Mouse (Mus musculus) left cerebral cortex, postnatal 10 days (tissue): ENCODE measurements at regions not wholly inside any gene's neighbourhood (a gene's known extent, or its start where the extent isn't known, plus 50 kb on each side); places are given as distances from the start of the nearest gene placed in this dataset.

Experiments used
- DNase-seq, 2 experiments: peaks; one replicate each; pipeline ENCODE4 v3.0.0; 2021 to 2022; ENCODE audit warnings: low spot score in 2 of 2, mixed read lengths in 1 of 2; ENCODE audit errors: extremely low spot score in 1 of 2
- intact Hi-C: fragments of 180-260 bp; cut with DNase I; formaldehyde crosslinking; loops from one replicate; pipeline ENCODE4 v1.15.1; 2025

GRCm38 (mm10) chr14:33832650-33833319 is 90.6 kb upstream of the Gdf10 start:
- no peak for DNase-seq
- intact Hi-C loops, result no loop called here

GRCm38 (mm10) chr14:33836341-33836740 is 87.0 kb upstream of the Gdf10 start:
- no peak for DNase-seq
- intact Hi-C loops, result no loop called here

GRCm38 (mm10) chr14:33841821-33842220 is 81.6 kb upstream of the Gdf10 start:
- intact Hi-C loops, result no loop called here
- DNase-seq, result no peak

GRCm38 (mm10) chr14:33853499-33853898 is 69.9 kb upstream of the Gdf10 start:
- intact Hi-C loops, result no loop called here
- DNase-seq, result no peak

- intact Hi-C loops, result no loop called here
Measured at GRCm38 (mm10) chr14:33854181-33854580, 69.2 kb upstream of the Gdf10 start.

GRCm38 (mm10) chr14:33856992-33857391 is 66.4 kb upstream of the Gdf10 start:
- intact Hi-C loops, result no loop called here
- DNase-seq, result no peak

More at GRCm38 (mm10) chr14:33854181-33854580, 69.2 kb upstream of the Gdf10 start:
- no peak for DNase-seq

- intact Hi-C loops, result no loop called here
- DNase-seq, result no peak
Measured at GRCm38 (mm10) chr14:33864796-33865195, 58.6 kb upstream of the Gdf10 start.

GRCm38 (mm10) chr14:33865746-33866145 is 57.6 kb upstream of the Gdf10 start:
- no peak for DNase-seq
- intact Hi-C loops, result no loop called here

- DNase-seq, result no peak
- intact Hi-C loops, result no loop called here
Measured at GRCm38 (mm10) chr14:33867674-33868073, 55.7 kb upstream of the Gdf10 start.
